Mouse (Mus musculus) ES-Bruce4 (cell line): Measurements from ENCODE around the gene Smox. TPM values are rescaled to one million over a fixed set of nuclear protein-coding genes. Genes with fewer than 3 reads are reported as not detected.
A peak's percentile ranks its signal among the peaks of the same experiment; 100 is the strongest.

Experiments used
- H3K27ac ChIP-seq: 2 replicates; pipeline ENCODE4 v1.5.1; 2012; ENCODE audit warnings: low read length, inconsistent platforms; ENCODE audit not compliant: insufficient read depth
- H3K27me3 ChIP-seq: 2 replicates; pipeline ENCODE4 v1.6.1; 2012; ENCODE audit warnings: mild to moderate bottlenecking, low read length, inconsistent platforms; ENCODE audit not compliant: control insufficient read depth, poor library complexity, insufficient read depth, severe bottlenecking
- H3K36me3 ChIP-seq: 2 replicates; pipeline ENCODE4 v1.6.1; 2012; ENCODE audit warnings: inconsistent platforms, mild to moderate bottlenecking, low read length, moderate library complexity; ENCODE audit not compliant: control insufficient read depth, poor library complexity, insufficient read depth, severe bottlenecking
- H3K4me1 ChIP-seq: one replicate; pipeline ENCODE4 v1.8.1; 2011; ENCODE audit warnings: low read length; ENCODE audit not compliant: control insufficient read depth, insufficient read depth
- H3K4me3 ChIP-seq: 2 replicates; pipeline ENCODE4 v1.5.1; 2011; ENCODE audit warnings: low read depth, mild to moderate bottlenecking, low read length
- H3K9ac ChIP-seq: 2 replicates; pipeline ENCODE4 v1.6.1; 2012; ENCODE audit warnings: low read depth, mild to moderate bottlenecking, inconsistent platforms; ENCODE audit not compliant: poor library complexity, severe bottlenecking
- H3K9me3 ChIP-seq: replicated peaks from 2 replicates; pipeline ENCODE4 v1.6.1; 2012; ENCODE audit warnings: mild to moderate bottlenecking, low read length, inconsistent platforms; ENCODE audit not compliant: control insufficient read depth, poor library complexity, insufficient read depth, severe bottlenecking
- CTCF ChIP-seq: IDR thresholded peaks from one replicate; pipeline ENCODE4 v1.8.1; 2011; ENCODE audit warnings: low read depth, low read length
- EP300 ChIP-seq: IDR thresholded peaks from 2 replicates; pipeline ENCODE4 v1.6.1; 2011; ENCODE audit warnings: low read depth, low read length; ENCODE audit not compliant: insufficient read depth
- POLR2A ChIP-seq: IDR thresholded peaks from one replicate; pipeline ENCODE4 v1.8.1; 2011; ENCODE audit warnings: low read length; ENCODE audit not compliant: insufficient read depth
- polyA plus RNA-seq: library from polyadenylated mRNA; stranded (reverse); fragments of >200 nt; gene quantifications from 2 replicates; pipeline ENCODE4 v1.2.4, GENCODE M21; 2011; ENCODE audit warnings: low read depth; ENCODE audit not compliant: missing spikeins, insufficient read depth, insufficient read length

Smox gene
- polyA plus RNA-seq, 1 experiment, result 18.2 TPM

DNA sequence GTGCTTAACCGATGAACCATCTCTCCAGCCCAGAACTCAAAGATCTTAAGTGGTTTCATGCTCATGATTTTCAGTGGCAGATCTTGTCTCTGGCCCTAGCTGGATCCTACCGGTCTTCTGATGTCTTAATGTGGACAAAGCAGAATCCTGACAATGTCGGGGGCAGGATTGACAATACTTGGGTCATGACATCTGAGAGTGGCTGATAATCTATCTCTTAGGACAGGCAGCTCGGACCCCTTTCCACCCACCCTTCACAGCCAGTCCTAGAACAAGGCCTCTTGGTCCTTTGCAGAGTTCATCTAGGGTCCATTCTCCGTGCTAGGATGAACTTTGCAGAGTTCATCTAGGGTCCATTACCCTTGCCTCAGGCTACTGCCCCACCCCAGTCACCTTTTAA lies 2.1 kb downstream of the Smox start:
- H3K36me3 ChIP-seq, result no peaks in the 10 kb centered on the region
- no peaks in the 10 kb centered on the region for H3K27me3 ChIP-seq
- H3K9me3 ChIP-seq, result no peaks in the 10 kb centered on the region
- H3K4me1 ChIP-seq, result peaks cover 10% of the 10 kb centered on the region
- no peak overlapping the region for H3K4me3 ChIP-seq
- H3K9ac ChIP-seq, result no peak overlapping the region
- no peak overlapping the region for H3K27ac ChIP-seq
- TF ChIP-seq EP300, result no peak
- no peak for TF ChIP-seq POLR2A
- no peak for TF ChIP-seq CTCF

DNA sequence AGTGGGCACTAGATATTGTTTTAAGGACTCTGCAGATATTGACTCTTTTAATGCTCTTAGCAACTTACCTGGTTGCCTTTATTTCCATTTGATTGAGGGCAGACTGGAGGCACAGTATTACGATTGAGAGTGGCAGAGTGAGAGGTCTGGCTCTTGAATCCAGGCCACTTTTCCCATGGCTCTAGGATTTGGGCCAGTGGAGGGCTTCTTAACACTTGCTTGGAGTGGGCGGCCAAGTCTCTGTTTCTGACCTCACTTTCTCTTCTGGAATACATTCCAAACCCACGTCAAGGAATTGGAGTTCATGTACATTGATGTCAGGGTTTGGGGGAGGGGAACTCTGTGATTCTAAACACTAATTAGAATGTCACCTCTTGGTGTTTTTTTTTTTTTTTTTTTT lies 4.0 kb downstream of the Smox start:
- H3K27me3 ChIP-seq, result no peaks in the 10 kb centered on the region
- H3K9me3 ChIP-seq, result no peaks in the 10 kb centered on the region
- H3K4me1 ChIP-seq, result peaks cover 15% of the 10 kb centered on the region
- no peak overlapping the region for H3K27ac ChIP-seq
- no peak overlapping the region for H3K4me3 ChIP-seq
- no peak overlapping the region for H3K9ac ChIP-seq
- no peaks in the 10 kb centered on the region for H3K36me3 ChIP-seq
- TF ChIP-seq EP300, result no peak
- TF ChIP-seq POLR2A, result no peak
- TF ChIP-seq CTCF, result no peak

DNA sequence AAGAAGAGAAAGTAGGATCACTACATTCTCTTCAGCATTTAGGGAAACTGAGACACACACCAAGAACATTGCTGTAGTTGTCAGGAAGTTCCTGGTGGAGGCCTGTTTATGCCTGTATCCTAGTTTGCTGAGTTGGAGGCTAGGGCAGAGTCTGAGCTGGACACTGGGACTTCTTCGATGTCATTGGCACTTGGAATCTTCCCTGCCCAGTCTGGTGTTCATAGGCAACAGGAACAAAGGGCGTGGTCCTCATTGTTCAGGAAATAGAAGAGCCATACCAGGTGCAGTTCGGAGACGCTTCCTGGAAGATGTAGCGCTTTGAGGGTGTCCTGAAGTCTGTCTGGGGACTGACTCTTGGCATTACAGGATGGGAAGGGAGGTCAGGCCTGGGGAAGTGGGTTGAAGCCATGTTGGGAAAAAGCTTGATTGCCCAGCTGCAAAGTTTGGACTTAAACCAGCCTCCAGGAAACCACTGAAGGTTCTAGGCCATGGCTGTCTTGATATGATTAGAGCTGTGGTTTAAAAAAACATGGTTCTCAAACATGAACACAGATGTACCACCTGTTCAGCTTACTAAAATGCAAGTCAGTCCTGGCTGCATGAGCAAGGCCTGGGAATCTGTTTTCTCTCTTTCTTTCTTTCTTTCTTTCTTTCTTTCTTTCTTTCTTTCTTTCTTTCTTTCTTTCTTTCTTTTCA lies 5.0 kb downstream of the Smox start:
- H3K4me3 ChIP-seq, result no peak overlapping the region
- H3K27me3 ChIP-seq, result no peaks in the 10 kb centered on the region
- TF ChIP-seq CTCF (no peak), EP300 (no peak), POLR2A (no peak)
- H3K9ac ChIP-seq, result no peak overlapping the region
- no peaks in the 10 kb centered on the region for H3K9me3 ChIP-seq
- H3K27ac ChIP-seq, result no peak overlapping the region
- H3K4me1 ChIP-seq, result peaks cover 15% of the 10 kb centered on the region
- H3K36me3 ChIP-seq, result no peaks in the 10 kb centered on the region

DNA sequence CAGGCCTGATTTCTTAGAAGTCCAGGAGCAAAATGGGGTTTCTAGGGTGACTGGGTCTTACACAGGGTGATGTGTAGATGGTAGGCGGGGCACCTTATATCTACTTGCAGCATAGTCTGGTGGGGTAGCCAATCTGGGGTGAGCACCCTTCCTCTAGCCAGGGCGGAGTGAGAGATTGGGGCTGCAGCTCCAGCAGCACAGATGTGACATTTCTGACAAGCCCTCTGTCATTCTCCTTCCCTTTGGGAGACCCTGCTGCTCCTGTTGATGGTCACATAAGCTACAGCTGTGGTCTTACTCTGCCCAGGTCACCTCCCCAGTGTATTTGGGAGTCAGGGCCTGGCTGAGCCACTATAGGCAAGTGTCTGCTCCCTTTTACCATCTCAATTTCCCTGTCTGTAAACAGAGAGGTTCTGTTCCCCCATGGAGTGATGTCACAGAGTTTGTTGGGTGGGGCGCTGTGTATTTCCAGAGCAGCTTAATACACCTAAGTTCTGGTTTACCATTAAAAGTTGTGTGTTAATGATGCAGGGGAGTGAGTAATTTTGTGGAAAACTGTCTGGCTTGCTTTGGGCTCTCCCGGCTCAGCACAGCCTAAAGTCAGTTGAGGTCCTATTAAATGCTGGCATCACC lies 6.0 kb downstream of the Smox start:
- Histone ChIP-seq H3K4me3 (no peak overlapping the region), H3K9ac (no peak overlapping the region), H3K9me3 (no peaks in the 10 kb centered on the region), H3K4me1 (peaks cover 15% of the 10 kb centered on the region), H3K36me3 (no peaks in the 10 kb centered on the region), H3K27ac (no peak overlapping the region), H3K27me3 (no peaks in the 10 kb centered on the region)
- no peak for TF ChIP-seq CTCF
- no peak for TF ChIP-seq EP300
- TF ChIP-seq POLR2A, result no peak

DNA sequence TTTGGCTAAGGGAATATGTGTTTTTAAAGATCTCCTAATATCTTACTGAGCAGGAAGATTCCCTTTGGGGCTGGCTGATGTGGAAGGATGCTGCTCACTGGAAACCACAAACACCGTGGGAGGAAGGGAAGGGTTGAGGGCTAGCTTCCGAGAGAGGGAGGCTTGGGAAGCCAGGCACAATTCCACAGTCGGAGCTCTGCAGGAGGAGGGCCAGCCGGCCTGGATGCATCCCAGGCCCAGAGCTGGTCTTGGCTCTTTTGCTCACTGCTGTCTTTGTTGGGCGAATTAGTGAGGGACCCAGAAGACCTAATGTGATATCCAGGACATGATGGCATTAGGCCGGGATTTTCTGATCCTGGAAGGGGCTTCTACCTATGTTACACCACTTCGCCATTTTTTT lies 6.9 kb downstream of the Smox start:
- TF ChIP-seq CTCF (no peak), EP300 (no peak), POLR2A (no peak)
- Histone ChIP-seq H3K4me3 (no peak overlapping the region), H3K27ac (no peak overlapping the region), H3K36me3 (no peaks in the 10 kb centered on the region), H3K4me1 (peaks cover 12% of the 10 kb centered on the region), H3K9me3 (no peaks in the 10 kb centered on the region), H3K9ac (no peak overlapping the region), H3K27me3 (no peaks in the 10 kb centered on the region)

DNA sequence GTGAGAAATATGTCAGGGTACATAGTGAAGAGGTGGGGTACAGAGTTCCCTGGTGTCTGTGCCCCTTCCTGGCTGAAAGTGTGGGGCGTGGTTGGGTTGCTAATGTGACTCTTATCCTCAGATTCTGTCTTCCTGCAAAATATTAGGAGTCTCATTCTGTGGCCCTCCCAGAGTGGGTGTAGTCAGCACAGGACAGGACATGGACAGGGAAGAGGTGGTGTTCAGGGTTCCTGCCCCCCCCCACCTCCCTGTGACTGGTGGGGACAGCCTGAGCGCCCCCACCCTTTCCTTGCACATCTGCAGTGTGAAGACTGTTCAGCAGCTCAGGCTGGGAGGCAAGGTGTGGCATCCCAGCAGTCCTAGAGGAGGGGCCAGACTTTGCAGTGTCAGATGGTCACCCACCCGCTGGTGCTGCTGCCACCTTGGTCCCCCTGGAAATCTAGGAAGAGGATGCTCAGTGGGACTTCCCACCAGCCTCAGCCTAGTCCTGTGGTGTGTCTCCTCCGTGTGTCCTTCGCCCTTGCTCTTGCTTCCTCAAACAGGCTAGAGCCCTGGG lies 8.1 kb downstream of the Smox start:
- Histone ChIP-seq H3K4me1 (peaks cover 12% of the 10 kb centered on the region), H3K9ac (no peak overlapping the region), H3K36me3 (no peaks in the 10 kb centered on the region), H3K27ac (no peak overlapping the region), H3K4me3 (no peak overlapping the region), H3K27me3 (no peaks in the 10 kb centered on the region), H3K9me3 (no peaks in the 10 kb centered on the region)
- peak; percentile 31; the same call in 1 of the 2 replicates for TF ChIP-seq EP300
- TF ChIP-seq POLR2A, result no peak
